Comparison of ENCODE assay signal across 8 mouse cellular contexts in the genomic region with DNA sequence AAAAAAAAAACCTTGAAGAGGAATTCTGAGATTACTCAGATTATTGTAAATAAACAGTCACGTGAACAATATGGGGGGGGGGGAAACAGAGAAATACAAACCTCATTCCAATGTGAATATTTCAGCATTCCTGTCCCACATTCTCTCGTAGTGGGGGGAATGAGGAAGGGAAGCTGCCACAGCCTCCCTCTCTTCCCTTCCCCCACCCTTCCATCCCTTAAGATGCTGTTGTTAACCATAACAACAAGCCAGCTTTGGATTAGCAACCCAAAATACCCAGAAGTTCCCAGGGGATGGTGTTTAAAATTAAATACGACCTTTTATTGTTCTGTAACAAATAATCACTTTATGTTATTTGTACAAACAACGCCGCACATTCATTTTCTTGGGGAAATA.
A peak's percentile ranks its signal among the peaks of the same experiment; 100 is the strongest.
DNase-seq lines count a peak whose midpoint lies in the region; ATAC-seq lines count a peak whose summit lies in the region.

No protein-coding gene starts in this region.

- 64% methylated on average over 5 of the region's 5 CpGs for WGBS in hindbrain, embryonic 11.5 days
- 76% methylated on average over 5 of the region's 5 CpGs for WGBS in hindbrain, embryonic 10.5 days
- WGBS in hindbrain, embryonic 15.5 days = 44% methylated on average over 5 of the region's 5 CpGs
- 27% methylated on average over 5 of the region's 5 CpGs for WGBS in neural tube, embryonic 15.5 days

- no peaks in the 10 kb centered on the region for H3K9me3 ChIP-seq in hindbrain, embryonic 11.5 days (ENCODE audit: control insufficient read depth, low read length)
- H3K9me3 ChIP-seq in hindbrain, embryonic 10.5 days = no peaks in the 10 kb centered on the region
- H3K9me3 ChIP-seq in hindbrain, embryonic 15.5 days = no peaks in the 10 kb centered on the region
- H3K9me3 ChIP-seq in neural tube, embryonic 15.5 days (replicated peaks) = no peaks in the 10 kb centered on the region

- no peaks in the 10 kb centered on the region for H3K4me1 ChIP-seq in hindbrain, embryonic 11.5 days (replicated peaks; ENCODE audit: control insufficient read depth, insufficient read depth, low read length)
- peaks cover 19% of the 10 kb centered on the region for H3K4me1 ChIP-seq in hindbrain, embryonic 10.5 days (replicated peaks)
- H3K4me1 ChIP-seq in hindbrain, embryonic 15.5 days (replicated peaks) = peaks cover 27% of the 10 kb centered on the region
- H3K4me1 ChIP-seq in neural tube, embryonic 15.5 days = peaks cover 23% of the 10 kb centered on the region

- H3K27ac ChIP-seq in hindbrain, embryonic 11.5 days (ENCODE audit: low read depth, low read length) = no peak overlapping the region
- no peak overlapping the region for H3K27ac ChIP-seq in hindbrain, embryonic 10.5 days
- peak overlapping the region; percentile 57; the same call in 1 of the 2 replicates for H3K27ac ChIP-seq in hindbrain, embryonic 15.5 days (replicated peaks)
- no peak overlapping the region for H3K27ac ChIP-seq in neural tube, embryonic 15.5 days (replicated peaks)

- no peak overlapping the region for H3K9ac ChIP-seq in hindbrain, embryonic 11.5 days (ENCODE audit: low read depth, low read length)
- H3K9ac ChIP-seq in hindbrain, embryonic 15.5 days = no peak overlapping the region
- H3K9ac ChIP-seq in neural tube, embryonic 15.5 days (replicated peaks) = no peak overlapping the region

- H3K4me3 ChIP-seq in hindbrain, embryonic 11.5 days (ENCODE audit: low read depth, low read length) = no peak overlapping the region
- no peak overlapping the region for H3K4me3 ChIP-seq in hindbrain, embryonic 10.5 days
- H3K4me3 ChIP-seq in hindbrain, embryonic 15.5 days = no peak overlapping the region
- H3K4me3 ChIP-seq in neural tube, embryonic 15.5 days (replicated peaks) = no peak overlapping the region

- H3K27me3 ChIP-seq in hindbrain, embryonic 11.5 days (ENCODE audit: control insufficient read depth, insufficient read depth, low read length) = no peaks in the 10 kb centered on the region
- no peaks in the 10 kb centered on the region for H3K27me3 ChIP-seq in hindbrain, embryonic 10.5 days (ENCODE audit: insufficient read depth, poor library complexity, severe bottlenecking)
- no peaks in the 10 kb centered on the region for H3K27me3 ChIP-seq in hindbrain, embryonic 15.5 days
- H3K27me3 ChIP-seq in neural tube, embryonic 15.5 days (replicated peaks) = no peaks in the 10 kb centered on the region

- H3K4me2 ChIP-seq in hindbrain, embryonic 11.5 days (replicated peaks; ENCODE audit: low read depth, low read length) = no peak overlapping the region
- H3K4me2 ChIP-seq in hindbrain, embryonic 15.5 days = peak overlapping the region; percentile 46; the same call in 1 of the 2 replicates
- H3K4me2 ChIP-seq in neural tube, embryonic 15.5 days = peak overlapping the region; percentile 41

- peak; percentile 19 for DNase-seq in hindbrain, embryonic 11.5 days (ENCODE audit: low spot score)
- no peak for DNase-seq in hindbrain, embryonic 10.5 days (ENCODE audit: low spot score)
- DNase-seq in retina, postnatal 1 day = peak; percentile 23
- no peak for DNase-seq in retina, embryonic 14.5 days (ENCODE audit: low spot score)
- no peak for DNase-seq in MN1 (ENCODE audit: low spot score)
- DNase-seq in layer of hippocampus, postnatal 14 days (ENCODE audit: low spot score in 2 of 2) = no peak

- ATAC-seq in hindbrain, embryonic 11.5 days (ENCODE audit: low FRiP score) = no peak
- ATAC-seq in hindbrain, embryonic 15.5 days (ENCODE audit: low FRiP score, low read depth) = no peak
- ATAC-seq in neural tube, embryonic 15.5 days (ENCODE audit: low FRiP score) = no peak

- no peaks in the 10 kb centered on the region for H3K36me3 ChIP-seq in hindbrain, embryonic 11.5 days (ENCODE audit: control insufficient read depth, insufficient read depth, low read length)
- H3K36me3 ChIP-seq in hindbrain, embryonic 10.5 days = no peaks in the 10 kb centered on the region
- no peaks in the 10 kb centered on the region for H3K36me3 ChIP-seq in hindbrain, embryonic 15.5 days
- no peaks in the 10 kb centered on the region for H3K36me3 ChIP-seq in neural tube, embryonic 15.5 days

Comparison
In these comparisons a context has a peak if more than half of its experiments do, and no peak if none do; other contexts are left out.
1. DNase-seq: peak in hindbrain, embryonic 11.5 days (single experiment) and retina, postnatal 1 day (single experiment); none in hindbrain, embryonic 10.5 days (single experiment), retina, embryonic 14.5 days (single experiment), MN1 (single experiment) and layer of hippocampus, postnatal 14 days (0 of 2).